Mouse (Mus musculus) T-helper 2 cell (primary cell): ENCODE measurements around the gene Olfr507.
"Not testable (repeated sequence)": the region's sequence is repeated elsewhere in the genome, so short reads cannot be mapped to it uniquely, and the experiment has no call there.

Source experiments
- in situ Hi-C: fragments of 300-600 bp; cut with MboI, MseI; formaldehyde crosslinking; loops from one replicate; pipeline ENCODE4 v1.15.1; 2025; ENCODE audit warnings: high pct_unique_total_duplicates

Gene Olfr507

GRCm38 (mm10) chr7:108621514-108621913, at the start of gene Olfr507:
TSS of gene Olfr507 (plus strand) at chr7:108621814.
- in situ Hi-C loops, result no loop called here

GRCm38 (mm10) chr7:108589797-108590196, 31.8 kb upstream of the Olfr507 start:
- in situ Hi-C loops, result no loop called here

- in situ Hi-C loops, result not testable (repeated sequence)
Observed at GRCm38 (mm10) chr7:108601916-108602315, 19.7 kb upstream of the Olfr507 start.

GRCm38 (mm10) chr7:108610487-108610886, 11.1 kb upstream of the Olfr507 start, which contains the start of gene Olfr506:
TSS of gene Olfr506 (plus strand) at chr7:108610787.
- in situ Hi-C loops, result no loop called here

GRCm38 (mm10) chr7:108614110-108614509, 7.5 kb upstream of the Olfr507 start:
- in situ Hi-C loops, result no loop called here

- in situ Hi-C loops, result not testable (repeated sequence)
Observed at GRCm38 (mm10) chr7:108616781-108617180, 4.8 kb upstream of the Olfr507 start.

- in situ Hi-C loops, result no loop called here
Observed at GRCm38 (mm10) chr7:108629694-108630093, 8.1 kb downstream of the Olfr507 start, which contains the start of gene Olfr508. TSS of gene Olfr508 (plus strand) at chr7:108629994.

- in situ Hi-C loops, result no loop called here
Observed at GRCm38 (mm10) chr7:108651806-108652205, 30.2 kb downstream of the Olfr507 start, which contains the start of gene Olfr509. TSS of gene Olfr509 (minus strand) at chr7:108651906.

GRCm38 (mm10) chr7:108662419-108662818, 40.8 kb downstream of the Olfr507 start:
- in situ Hi-C loops, result no loop called here

GRCm38 (mm10) chr7:108666118-108666517, 44.5 kb downstream of the Olfr507 start, which contains the start of gene Olfr510:
TSS of gene Olfr510 (plus strand) at chr7:108666418.
- in situ Hi-C loops, result no loop called here

- in situ Hi-C loops, result loop anchor here (5.0 kb wide), 1 partner anchor 66 kb away; no protein-coding TSS in a partner anchor
Observed at GRCm38 (mm10) chr7:108671058-108671457, 49.4 kb downstream of the Olfr507 start.
